Mouse (Mus musculus) hindbrain, embryonic 13.5 days (tissue): ENCODE results near the gene Reln. TPM values are rescaled to one million over a fixed set of nuclear protein-coding genes. Genes with fewer than 3 reads are reported as not detected.

Source experiments
- ATAC-seq: fragments of 200-750 bp; cut with Nextera tagmentation; 2 replicates; pipeline ENCODE4 v1.8.0; 2017; ENCODE audit warnings: moderate TSS enrichment; ENCODE audit not compliant: low FRiP score
- H3K27ac ChIP-seq: fragments of 300-500 bp; sonication (generic); 2 replicates; pipeline ENCODE4 v1.5.1; 2015; ENCODE audit warnings: inconsistent platforms, mild to moderate bottlenecking, moderate library complexity
- H3K27me3 ChIP-seq: fragments of 300-500 bp; sonication (generic); 2 replicates; pipeline ENCODE4 v1.6.1; 2015; ENCODE audit warnings: mild to moderate bottlenecking, inconsistent platforms
- H3K36me3 ChIP-seq: fragments of 300-500 bp; sonication (generic); 2 replicates; pipeline ENCODE4 v1.6.1; 2015; ENCODE audit warnings: mild to moderate bottlenecking, inconsistent platforms
- H3K4me1 ChIP-seq: fragments of 300-500 bp; sonication (generic); replicated peaks from 2 replicates; pipeline ENCODE4 v1.6.1; 2015; ENCODE audit warnings: inconsistent platforms
- H3K4me2 ChIP-seq: fragments of 300-500 bp; sonication (generic); 2 replicates; pipeline ENCODE4 v1.6.1; 2015; ENCODE audit warnings: inconsistent platforms, mild to moderate bottlenecking, moderate library complexity
- H3K4me3 ChIP-seq: fragments of 300-500 bp; sonication (generic); 2 replicates; pipeline ENCODE4 v1.5.1; 2015; ENCODE audit warnings: mild to moderate bottlenecking, inconsistent platforms
- H3K9ac ChIP-seq: fragments of 300-500 bp; sonication (generic); 2 replicates; pipeline ENCODE4 v1.6.1; 2015; ENCODE audit warnings: mild to moderate bottlenecking, inconsistent platforms
- H3K9me3 ChIP-seq: fragments of 300-500 bp; sonication (generic); 2 replicates; pipeline ENCODE4 v1.6.1; 2016; ENCODE audit warnings: inconsistent platforms
- WGBS: fragments of 180-500 bp; shearing (Covaris S2); methylation state at CpG from one replicate; pipeline ENCODE4 v1.1.7; 2015; 5-methylcytosine and 5-hydroxymethylcytosine counted together
- polyA plus RNA-seq: library from polyadenylated mRNA; unstranded; fragments of >200 nt; fragmentation: Nextera tagmentation; extraction: Ambion mirVana; gene quantifications from 2 replicates; pipeline ENCODE4 v1.2.1, GENCODE M21; 2015

The Reln gene
- polyA plus RNA-seq, 1 experiment from 2014 or later = 25.9 TPM

GRCm38 (mm10) chr5:22017896-22018295, 326.6 kb downstream of the Reln start:
- Histone ChIP-seq H3K9me3 (no peaks in the 10 kb centered on the region), H3K4me3 (no peak overlapping the region), H3K9ac (no peak overlapping the region), H3K4me2 (no peak overlapping the region), H3K27me3 (no peaks in the 10 kb centered on the region), H3K27ac (no peak overlapping the region), H3K4me1 (peaks cover 3% of the 10 kb centered on the region; the same call in 1 of the 2 replicates), H3K36me3 (no peaks in the 10 kb centered on the region)
- WGBS = 89% methylated on average over 3 of the region's 3 CpGs
- ATAC-seq = no peak

GRCm38 (mm10) chr5:22014459-22014858, 330.0 kb downstream of the Reln start:
- H3K27me3 ChIP-seq = no peaks in the 10 kb centered on the region
- H3K4me3 ChIP-seq = no peak overlapping the region
- no peak for ATAC-seq
- no peak overlapping the region for H3K27ac ChIP-seq
- H3K9ac ChIP-seq = no peak overlapping the region
- H3K9me3 ChIP-seq = no peaks in the 10 kb centered on the region
- peaks cover 3% of the 10 kb centered on the region; the same call in 1 of the 2 replicates for H3K4me1 ChIP-seq
- 60% methylated on average over 3 of the region's 3 CpGs for WGBS
- H3K36me3 ChIP-seq = no peaks in the 10 kb centered on the region
- H3K4me2 ChIP-seq = no peak overlapping the region

- Histone ChIP-seq H3K9ac (no peak overlapping the region), H3K27ac (no peak overlapping the region), H3K4me3 (no peak overlapping the region), H3K27me3 (no peaks in the 10 kb centered on the region), H3K4me1 (peaks cover 9% of the 10 kb centered on the region), H3K9me3 (no peaks in the 10 kb centered on the region), H3K4me2 (no peak overlapping the region), H3K36me3 (no peaks in the 10 kb centered on the region)
- 81% methylated on average over 8 of the region's 8 CpGs for WGBS
- ATAC-seq = no peak
Measured at GRCm38 (mm10) chr5:22009142-22009541, 335.4 kb downstream of the Reln start.

GRCm38 (mm10) chr5:22007304-22008059, 337.0 kb downstream of the Reln start:
- peaks cover 7% of the 10 kb centered on the region; the same call in 1 of the 2 replicates for H3K4me1 ChIP-seq
- 63% methylated on average over 11 of the region's 11 CpGs for WGBS
- H3K27ac ChIP-seq = no peak overlapping the region
- no peak overlapping the region for H3K4me3 ChIP-seq
- ATAC-seq = no peak
- H3K36me3 ChIP-seq = no peaks in the 10 kb centered on the region
- no peak overlapping the region for H3K4me2 ChIP-seq
- no peaks in the 10 kb centered on the region for H3K9me3 ChIP-seq
- no peak overlapping the region for H3K9ac ChIP-seq
- H3K27me3 ChIP-seq = no peaks in the 10 kb centered on the region

- no peak for ATAC-seq
- H3K4me1 ChIP-seq = peaks cover 7% of the 10 kb centered on the region; the same call in 1 of the 2 replicates
Measured at GRCm38 (mm10) chr5:22003858-22004257, 340.6 kb downstream of the Reln start.

GRCm38 (mm10) chr5:21987711-21988110, 356.8 kb downstream of the Reln start:
- ATAC-seq = no peak
- H3K9me3 ChIP-seq = no peaks in the 10 kb centered on the region
- H3K27ac ChIP-seq = no peak overlapping the region
- H3K4me1 ChIP-seq = no peaks in the 10 kb centered on the region
- H3K36me3 ChIP-seq = no peaks in the 10 kb centered on the region
- H3K4me3 ChIP-seq = no peak overlapping the region
- H3K27me3 ChIP-seq = no peaks in the 10 kb centered on the region
- 92% methylated on average over 5 of the region's 5 CpGs for WGBS
- no peak overlapping the region for H3K9ac ChIP-seq
- H3K4me2 ChIP-seq = no peak overlapping the region

More at GRCm38 (mm10) chr5:22003858-22004257, 340.6 kb downstream of the Reln start:
- 90% methylated on average over 4 of the region's 4 CpGs for WGBS
- H3K4me3 ChIP-seq = no peak overlapping the region
- no peak overlapping the region for H3K9ac ChIP-seq
- no peak overlapping the region for H3K27ac ChIP-seq
- no peaks in the 10 kb centered on the region for H3K9me3 ChIP-seq
- H3K27me3 ChIP-seq = no peaks in the 10 kb centered on the region
- no peaks in the 10 kb centered on the region for H3K36me3 ChIP-seq
- H3K4me2 ChIP-seq = no peak overlapping the region

- Histone ChIP-seq H3K4me2 (no peak overlapping the region), H3K27ac (no peak overlapping the region), H3K9me3 (no peaks in the 10 kb centered on the region), H3K27me3 (no peaks in the 10 kb centered on the region), H3K36me3 (no peaks in the 10 kb centered on the region), H3K4me1 (no peaks in the 10 kb centered on the region), H3K9ac (no peak overlapping the region), H3K4me3 (no peak overlapping the region)
- 61% methylated on average over 4 of the region's 4 CpGs for WGBS
- no peak for ATAC-seq
Measured at GRCm38 (mm10) chr5:21986311-21986710, 358.2 kb downstream of the Reln start.

GRCm38 (mm10) chr5:21983021-21983667, 361.4 kb downstream of the Reln start:
- ATAC-seq = no peak
- Histone ChIP-seq H3K4me2 (no peak overlapping the region), H3K27ac (no peak overlapping the region), H3K4me1 (peaks cover 6% of the 10 kb centered on the region), H3K9ac (no peak overlapping the region), H3K27me3 (no peaks in the 10 kb centered on the region), H3K9me3 (no peaks in the 10 kb centered on the region), H3K36me3 (no peaks in the 10 kb centered on the region), H3K4me3 (no peak overlapping the region)
- WGBS = 78% methylated on average over 3 of the region's 3 CpGs

- Histone ChIP-seq H3K36me3 (no peaks in the 10 kb centered on the region), H3K4me1 (peaks cover 6% of the 10 kb centered on the region), H3K9ac (no peak overlapping the region), H3K4me2 (no peak overlapping the region), H3K27ac (no peak overlapping the region), H3K27me3 (no peaks in the 10 kb centered on the region), H3K4me3 (no peak overlapping the region), H3K9me3 (no peaks in the 10 kb centered on the region)
- 96% methylated on average over 3 of the region's 3 CpGs for WGBS
- ATAC-seq = no peak
Measured at GRCm38 (mm10) chr5:21981216-21981615, 363.3 kb downstream of the Reln start.

- Histone ChIP-seq H3K9me3 (no peaks in the 10 kb centered on the region), H3K27me3 (no peaks in the 10 kb centered on the region), H3K36me3 (no peaks in the 10 kb centered on the region), H3K4me1 (peaks cover 6% of the 10 kb centered on the region), H3K9ac (no peak overlapping the region), H3K4me3 (no peak overlapping the region), H3K4me2 (no peak overlapping the region), H3K27ac (no peak overlapping the region)
- ATAC-seq = no peak
- 81% methylated on average over 3 of the region's 3 CpGs for WGBS
Measured at GRCm38 (mm10) chr5:21980544-21980943, 364.0 kb downstream of the Reln start.

GRCm38 (mm10) chr5:21973266-21974010, 371.1 kb downstream of the Reln start:
- no peak for ATAC-seq
- Histone ChIP-seq H3K9me3 (no peaks in the 10 kb centered on the region), H3K27me3 (no peaks in the 10 kb centered on the region), H3K4me3 (no peak overlapping the region), H3K9ac (no peak overlapping the region), H3K4me2 (no peak overlapping the region), H3K27ac (no peak overlapping the region), H3K36me3 (no peaks in the 10 kb centered on the region), H3K4me1 (peaks cover 6% of the 10 kb centered on the region; the same call in 1 of the 2 replicates)
- 23% methylated on average over 5 of the region's 5 CpGs for WGBS

- no peaks in the 10 kb centered on the region for H3K27me3 ChIP-seq
- H3K9me3 ChIP-seq = no peaks in the 10 kb centered on the region
- H3K27ac ChIP-seq = no peak overlapping the region
- no peak overlapping the region for H3K4me3 ChIP-seq
- 96% methylated on average over 1 of the region's 1 CpGs for WGBS
- H3K4me2 ChIP-seq = no peak overlapping the region
- ATAC-seq = no peak
- no peaks in the 10 kb centered on the region for H3K4me1 ChIP-seq
- no peak overlapping the region for H3K9ac ChIP-seq
- H3K36me3 ChIP-seq = no peaks in the 10 kb centered on the region
Measured at GRCm38 (mm10) chr5:21961796-21962195, 382.7 kb downstream of the Reln start.
